Mouse (Mus musculus) hindbrain, embryonic 16.5 days (tissue): ENCODE results near the gene Cpe. TPM values are rescaled to one million over a fixed set of nuclear protein-coding genes. Genes with fewer than 3 reads are reported as not detected.

ENCODE experiments used
- ATAC-seq: fragments of 200-750 bp; cut with Nextera tagmentation; 2 replicates; pipeline ENCODE4 v1.8.0; 2017; ENCODE audit warnings: moderate TSS enrichment, moderate library complexity
- H3K27ac ChIP-seq: fragments of 300-500 bp; sonication (generic); 2 replicates; pipeline ENCODE4 v1.5.1; 2014; ENCODE audit warnings: low read depth, mild to moderate bottlenecking, control low read depth, low read length, moderate library complexity
- H3K27me3 ChIP-seq: fragments of 300-500 bp; sonication (generic); replicated peaks from 2 replicates; pipeline ENCODE4 v1.6.1; 2014; ENCODE audit warnings: low read length; ENCODE audit not compliant: control insufficient read depth, insufficient read depth
- H3K36me3 ChIP-seq: fragments of 300-500 bp; sonication (generic); 2 replicates; pipeline ENCODE4 v1.6.1; 2014; ENCODE audit warnings: mild to moderate bottlenecking, low read length, moderate library complexity, mixed read lengths; ENCODE audit not compliant: control insufficient read depth, insufficient read depth
- H3K4me1 ChIP-seq: fragments of 300-500 bp; sonication (generic); 2 replicates; pipeline ENCODE4 v1.6.1; 2014; ENCODE audit warnings: low read depth, low read length; ENCODE audit not compliant: control insufficient read depth, insufficient read depth
- H3K4me2 ChIP-seq: fragments of 300-500 bp; sonication (generic); 2 replicates; pipeline ENCODE4 v1.6.1; 2014; ENCODE audit warnings: mild to moderate bottlenecking, low read length, control low read depth, moderate library complexity
- H3K4me3 ChIP-seq: fragments of 300-500 bp; sonication (generic); 2 replicates; pipeline ENCODE4 v1.5.1; 2014; ENCODE audit warnings: mild to moderate bottlenecking, low read length, control low read depth, moderate library complexity
- H3K9ac ChIP-seq: fragments of 300-500 bp; sonication (generic); 2 replicates; pipeline ENCODE4 v1.6.1; 2014; ENCODE audit warnings: low read depth, mild to moderate bottlenecking, control low read depth, low read length, moderate library complexity
- H3K9me3 ChIP-seq: fragments of 300-500 bp; sonication (generic); 2 replicates; pipeline ENCODE4 v1.6.1; 2014; ENCODE audit warnings: mild to moderate bottlenecking, low read length, moderate library complexity; ENCODE audit not compliant: control insufficient read depth
- WGBS: fragments of 180-500 bp; shearing (Covaris S2); extraction: QIAGEN DNeasy Blood & Tissue Kit; methylation state at CpG from one replicate; pipeline ENCODE4 v1.1.7; 2014; 5-methylcytosine and 5-hydroxymethylcytosine counted together
- polyA plus RNA-seq: library from polyadenylated mRNA; unstranded; fragments of >200 nt; fragmentation: Nextera tagmentation; extraction: Ambion mirVana; gene quantifications from 2 replicates; pipeline ENCODE4 v1.2.1, GENCODE M21; 2015

The Cpe gene
- polyA plus RNA-seq, 1 experiment from 2014 or later = 866 TPM

DNA sequence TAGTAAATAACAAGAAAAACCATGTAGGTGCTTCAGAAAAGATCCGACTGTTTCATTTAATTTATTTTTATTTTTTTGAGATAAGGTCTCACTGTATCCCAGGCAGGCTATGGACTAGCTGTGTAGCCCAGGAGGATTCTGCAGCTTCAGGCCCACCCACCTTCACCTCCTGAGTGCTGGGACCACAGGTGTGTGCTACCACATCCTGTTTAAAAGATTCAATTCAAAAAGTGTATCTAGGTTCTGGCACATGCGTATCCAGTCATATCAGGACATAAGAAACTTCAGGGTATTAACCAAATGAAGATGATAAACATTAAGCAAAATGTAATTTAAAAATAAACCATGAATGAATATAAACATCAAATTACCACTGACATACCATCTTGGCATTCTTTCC is 30.4 kb upstream of the Cpe start:
- ATAC-seq = no peak
- no peak overlapping the region for H3K4me3 ChIP-seq
- peaks cover 55% of the 10 kb centered on the region for H3K36me3 ChIP-seq
- whole genome bisulfite sequencing = 95% methylated on average over 2 of the region's 2 CpGs
- no peaks in the 10 kb centered on the region for H3K27me3 ChIP-seq
- no peak overlapping the region for H3K9ac ChIP-seq
- H3K9me3 ChIP-seq = no peaks in the 10 kb centered on the region
- peaks cover under 1% of the 10 kb centered on the region; the same call in 1 of the 2 replicates for H3K4me1 ChIP-seq
- no peak overlapping the region for H3K4me2 ChIP-seq
- no peak overlapping the region for H3K27ac ChIP-seq

GRCm38 (mm10) chr8:64717868-64718267 is 25.0 kb upstream of the Cpe start:
- Histone ChIP-seq H3K27me3 (no peaks in the 10 kb centered on the region), H3K4me1 (no peaks in the 10 kb centered on the region), H3K27ac (no peak overlapping the region), H3K4me3 (no peak overlapping the region), H3K4me2 (no peak overlapping the region), H3K9me3 (no peaks in the 10 kb centered on the region), H3K9ac (no peak overlapping the region), H3K36me3 (peaks cover 55% of the 10 kb centered on the region)
- ATAC-seq = no peak
- WGBS = 86% methylated on average over 7 of the region's 7 CpGs

- H3K4me2 ChIP-seq = no peak overlapping the region
- no peak for ATAC-seq
- 87% methylated on average over 7 of the region's 7 CpGs for WGBS
- no peaks in the 10 kb centered on the region for H3K4me1 ChIP-seq
- no peak overlapping the region for H3K27ac ChIP-seq
- no peak overlapping the region for H3K9ac ChIP-seq
- no peaks in the 10 kb centered on the region for H3K9me3 ChIP-seq
- peaks cover 15% of the 10 kb centered on the region for H3K36me3 ChIP-seq
- no peak overlapping the region for H3K4me3 ChIP-seq
- no peaks in the 10 kb centered on the region for H3K27me3 ChIP-seq
Observed at GRCm38 (mm10) chr8:64712499-64712898, 19.6 kb upstream of the Cpe start.

- no peak for ATAC-seq
- Histone ChIP-seq H3K27me3 (no peaks in the 10 kb centered on the region), H3K4me1 (no peaks in the 10 kb centered on the region), H3K27ac (no peak overlapping the region), H3K4me3 (no peak overlapping the region), H3K36me3 (peaks cover 7% of the 10 kb centered on the region), H3K9me3 (no peaks in the 10 kb centered on the region), H3K9ac (no peak overlapping the region), H3K4me2 (no peak overlapping the region)
- 33% methylated on average over 1 of the region's 1 CpGs for WGBS
Observed at GRCm38 (mm10) chr8:64711544-64711943, 18.7 kb upstream of the Cpe start.

DNA sequence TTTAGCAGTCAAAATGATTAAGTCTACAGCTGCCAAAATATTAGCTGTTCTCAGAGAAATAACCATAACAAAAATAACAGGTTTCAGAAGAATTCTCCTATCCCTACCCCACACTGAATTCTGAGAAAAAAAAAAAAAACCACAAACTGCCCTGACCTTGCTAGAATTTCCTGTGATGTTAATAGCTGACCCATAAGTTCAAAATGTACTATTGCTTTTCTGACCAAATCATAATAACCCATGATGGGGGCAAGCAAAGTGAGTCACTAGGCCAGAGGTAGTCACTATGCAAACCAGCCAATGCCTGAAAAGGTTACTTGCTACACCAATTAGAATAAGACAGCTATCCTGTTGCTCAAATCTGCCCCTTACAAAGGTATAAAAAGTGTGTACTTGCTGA is 14.6 kb upstream of the Cpe start:
- Histone ChIP-seq H3K9ac (no peak overlapping the region), H3K4me1 (no peaks in the 10 kb centered on the region), H3K36me3 (no peaks in the 10 kb centered on the region), H3K27ac (no peak overlapping the region), H3K9me3 (no peaks in the 10 kb centered on the region), H3K4me2 (no peak overlapping the region), H3K27me3 (no peaks in the 10 kb centered on the region), H3K4me3 (no peak overlapping the region)
- no peak for ATAC-seq

GRCm38 (mm10) chr8:64703191-64703590 is 10.3 kb upstream of the Cpe start:
- H3K36me3 ChIP-seq = no peaks in the 10 kb centered on the region
- H3K4me2 ChIP-seq = no peak overlapping the region
- 88% methylated on average over 1 of the region's 1 CpGs for WGBS
- no peaks in the 10 kb centered on the region for H3K9me3 ChIP-seq
- H3K4me3 ChIP-seq = no peak overlapping the region
- H3K9ac ChIP-seq = no peak overlapping the region
- no peaks in the 10 kb centered on the region for H3K27me3 ChIP-seq
- H3K27ac ChIP-seq = no peak overlapping the region
- no peaks in the 10 kb centered on the region for H3K4me1 ChIP-seq
- ATAC-seq = no peak

- ATAC-seq = peak; percentile 12
- WGBS = 9% methylated on average over 16 of the region's 16 CpGs
- H3K27ac ChIP-seq = peak overlapping the region; percentile 99
Observed at GRCm38 (mm10) chr8:64691591-64692401, 1.1 kb downstream of the Cpe start.

GRCm38 (mm10) chr8:64690845-64691244 is 2.0 kb downstream of the Cpe start:
- Histone ChIP-seq H3K36me3 (no peaks in the 10 kb centered on the region), H3K4me1 (peaks cover 13% of the 10 kb centered on the region), H3K27ac (no peak overlapping the region), H3K4me3 (peak overlapping the region; percentile 78), H3K9me3 (no peaks in the 10 kb centered on the region), H3K27me3 (no peaks in the 10 kb centered on the region), H3K9ac (peak overlapping the region; percentile 98; the same call in 1 of the 2 replicates), H3K4me2 (peak overlapping the region; percentile 75)
- WGBS = 58% methylated on average over 6 of the region's 6 CpGs
- no peak for ATAC-seq

More at GRCm38 (mm10) chr8:64691591-64692401, 1.1 kb downstream of the Cpe start:
- Histone ChIP-seq H3K27me3 (no peaks in the 10 kb centered on the region), H3K4me1 (peaks cover 13% of the 10 kb centered on the region), H3K9ac (peak overlapping the region; percentile 98), H3K9me3 (no peaks in the 10 kb centered on the region), H3K4me2 (peak overlapping the region; percentile 75), H3K4me3 (peak overlapping the region; percentile 78), H3K36me3 (no peaks in the 10 kb centered on the region)

DNA sequence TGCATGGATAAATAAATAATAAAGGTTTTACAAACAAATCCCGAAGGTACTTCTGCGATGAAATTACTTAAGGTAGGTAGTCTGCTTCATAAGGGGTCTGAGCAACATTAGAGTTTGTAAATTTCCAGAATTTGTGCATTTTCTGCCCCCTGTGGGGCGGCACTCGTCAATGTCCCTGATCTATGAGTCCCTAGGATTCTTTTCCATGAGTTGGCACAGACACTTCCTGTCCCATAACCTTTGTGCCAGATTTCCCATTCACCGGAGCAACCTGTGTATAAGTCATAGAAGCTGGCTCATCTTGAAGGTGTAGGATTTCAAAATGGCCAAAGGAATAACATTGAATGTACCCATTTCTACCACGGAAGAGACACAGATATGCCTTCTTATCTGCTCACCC is 2.5 kb downstream of the Cpe start:
- Histone ChIP-seq H3K36me3 (no peaks in the 10 kb centered on the region), H3K27me3 (no peaks in the 10 kb centered on the region), H3K4me3 (peak overlapping the region; percentile 78), H3K4me2 (peak overlapping the region; percentile 75), H3K4me1 (peaks cover 13% of the 10 kb centered on the region), H3K9me3 (no peaks in the 10 kb centered on the region), H3K27ac (no peak overlapping the region), H3K9ac (no peak overlapping the region)
- WGBS = 71% methylated on average over 6 of the region's 6 CpGs
- ATAC-seq = no peak
